Mouse (Mus musculus): Measurements from ENCODE around the gene Stum. TPM values are rescaled to one million over a fixed set of nuclear protein-coding genes. Genes with fewer than 3 reads are reported as not detected.

The Stum gene
- polyA plus RNA-seq, 1 experiment = 0.69 TPM

DNA sequence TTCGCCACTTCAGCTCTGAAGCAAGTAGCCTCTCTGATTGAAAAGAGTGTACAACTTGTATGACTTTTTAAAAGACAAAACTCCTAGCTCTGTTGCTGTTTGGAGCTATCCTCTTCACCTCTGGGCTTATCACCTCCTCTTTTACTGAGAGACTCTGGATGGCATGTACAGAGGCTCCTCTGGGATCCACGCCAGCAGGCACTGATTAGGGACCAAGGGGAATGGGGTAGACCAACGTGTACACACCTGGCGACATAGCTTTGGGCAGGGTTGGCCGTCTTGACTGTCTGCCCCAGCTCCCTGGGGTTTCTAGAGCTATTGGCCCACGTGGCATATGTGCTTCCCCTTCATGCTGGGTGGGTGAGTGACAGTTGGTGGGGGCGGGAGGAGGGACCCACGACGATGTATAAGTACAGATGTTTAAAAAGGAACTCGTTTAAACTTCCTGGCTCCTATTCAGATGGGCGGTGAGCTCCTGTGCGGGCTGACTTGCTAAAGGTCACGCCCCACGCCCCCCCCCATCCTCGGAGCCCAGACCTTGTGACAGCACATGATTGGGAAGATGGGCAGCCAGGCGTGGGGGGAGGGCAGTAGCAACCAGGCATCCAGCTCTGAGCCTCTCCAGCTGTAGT, 60.2 kb downstream of the Stum start:
- H3K4me3 ChIP-seq (ENCODE audit: insufficient read depth, low read depth, low read length) = no peak overlapping the region
- no peak for DNase-seq
- H3K36me3 ChIP-seq (ENCODE audit: control insufficient read depth, insufficient read depth, low read length) = no peaks in the 10 kb centered on the region
- H3K27ac ChIP-seq (ENCODE audit: insufficient read depth, low read depth, low read length) = no peak overlapping the region
- no peak for TF ChIP-seq CTCF (conservative IDR thresholded peaks at IDR 0.05; ENCODE audit: insufficient read depth, insufficient read length, low read depth, low read length)
- TF ChIP-seq POLR2A (IDR thresholded peaks at IDR 0.05; ENCODE audit: low read depth, low read length) = no peak
- H3K27me3 ChIP-seq (replicated peaks; ENCODE audit: control insufficient read depth, insufficient read depth, low read length) = no peaks in the 10 kb centered on the region
- H3K4me1 ChIP-seq (ENCODE audit: control insufficient read depth, insufficient read depth, low read length) = no peaks in the 10 kb centered on the region
- 52% methylated on average over 16 of the region's 16 CpGs for WGBS

GRCm38 (mm10) chr1:180422076-180422828, 61.1 kb downstream of the Stum start:
- WGBS = 40% methylated on average over 11 of the region's 11 CpGs
- H3K27ac ChIP-seq (ENCODE audit: insufficient read depth, low read depth, low read length) = no peak overlapping the region
- TF ChIP-seq CTCF (conservative IDR thresholded peaks at IDR 0.05; ENCODE audit: insufficient read depth, insufficient read length, low read depth, low read length) = peak; percentile 82
- TF ChIP-seq POLR2A (IDR thresholded peaks at IDR 0.05; ENCODE audit: low read depth, low read length) = no peak
- H3K27me3 ChIP-seq (replicated peaks; ENCODE audit: control insufficient read depth, insufficient read depth, low read length) = no peaks in the 10 kb centered on the region
- H3K4me3 ChIP-seq (ENCODE audit: insufficient read depth, low read depth, low read length) = no peak overlapping the region
- DNase-seq = peak; percentile 87
- no peaks in the 10 kb centered on the region for H3K36me3 ChIP-seq (ENCODE audit: control insufficient read depth, insufficient read depth, low read length)
- no peaks in the 10 kb centered on the region for H3K4me1 ChIP-seq (ENCODE audit: control insufficient read depth, insufficient read depth, low read length)

- Histone ChIP-seq H3K27ac (ENCODE audit: insufficient read depth, low read depth, low read length) (0 out of 2 replicates have a peak overlapping the region, but pooled peaks have one; percentile 19), H3K36me3 (ENCODE audit: control insufficient read depth, insufficient read depth, low read length) (no peaks in the 10 kb centered on the region), H3K27me3 (replicated peaks; ENCODE audit: control insufficient read depth, insufficient read depth, low read length) (no peaks in the 10 kb centered on the region), H3K4me3 (ENCODE audit: insufficient read depth, low read depth, low read length) (no peak overlapping the region), H3K4me1 (ENCODE audit: control insufficient read depth, insufficient read depth, low read length) (no peaks in the 10 kb centered on the region)
- no peak for TF ChIP-seq CTCF (conservative IDR thresholded peaks at IDR 0.05; ENCODE audit: insufficient read depth, insufficient read length, low read depth, low read length)
- no peak for TF ChIP-seq POLR2A (IDR thresholded peaks at IDR 0.05; ENCODE audit: low read depth, low read length)
- no peak for DNase-seq
- 61% methylated on average over 25 of the region's 25 CpGs for WGBS
Measured at GRCm38 (mm10) chr1:180421165-180421909, 62.0 kb downstream of the Stum start.

- TF ChIP-seq POLR2A (IDR thresholded peaks at IDR 0.05; ENCODE audit: low read depth, low read length) (no peak), CTCF (conservative IDR thresholded peaks at IDR 0.05; ENCODE audit: insufficient read depth, insufficient read length, low read depth, low read length) (no peak)
- H3K4me1 ChIP-seq (ENCODE audit: control insufficient read depth, insufficient read depth, low read length) = no peaks in the 10 kb centered on the region
- H3K27me3 ChIP-seq (replicated peaks; ENCODE audit: control insufficient read depth, insufficient read depth, low read length) = no peaks in the 10 kb centered on the region
- H3K36me3 ChIP-seq (ENCODE audit: control insufficient read depth, insufficient read depth, low read length) = no peaks in the 10 kb centered on the region
- DNase-seq = peak; percentile 77
- H3K4me3 ChIP-seq (ENCODE audit: insufficient read depth, low read depth, low read length) = no peak overlapping the region
- WGBS = 36% methylated on average over 8 of the region's 8 CpGs
- H3K27ac ChIP-seq (ENCODE audit: insufficient read depth, low read depth, low read length) = no peak overlapping the region
Measured at GRCm38 (mm10) chr1:180420496-180421164, 62.7 kb downstream of the Stum start.

DNA sequence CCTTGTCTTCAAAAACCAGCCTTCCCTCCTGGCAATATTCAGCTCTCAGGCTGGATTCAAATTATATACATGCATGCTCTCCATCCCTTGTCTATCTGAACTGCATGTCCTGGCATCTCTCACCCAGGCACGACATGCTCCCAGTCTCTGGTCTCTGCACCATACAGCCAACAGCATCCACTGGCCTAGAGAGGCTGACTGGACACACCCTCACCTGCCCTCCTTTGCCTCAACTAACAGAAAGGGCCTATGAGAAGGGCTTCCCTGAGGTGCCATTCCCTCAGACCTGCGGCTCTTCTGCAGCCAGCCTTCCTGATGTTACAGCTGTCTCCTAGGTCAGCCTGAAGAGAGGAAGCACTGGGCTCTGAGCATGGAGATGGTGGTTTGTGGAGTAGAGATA, 64.2 kb downstream of the Stum start:
- no peak for DNase-seq
- no peaks in the 10 kb centered on the region for H3K4me1 ChIP-seq (ENCODE audit: control insufficient read depth, insufficient read depth, low read length)
- TF ChIP-seq CTCF (conservative IDR thresholded peaks at IDR 0.05; ENCODE audit: insufficient read depth, insufficient read length, low read depth, low read length) (no peak), POLR2A (IDR thresholded peaks at IDR 0.05; ENCODE audit: low read depth, low read length) (no peak)
- no peaks in the 10 kb centered on the region; the same call in 1 of the 2 replicates for H3K36me3 ChIP-seq (ENCODE audit: control insufficient read depth, insufficient read depth, low read length)
- H3K27me3 ChIP-seq (replicated peaks; ENCODE audit: control insufficient read depth, insufficient read depth, low read length) = no peaks in the 10 kb centered on the region
- no peak overlapping the region for H3K27ac ChIP-seq (ENCODE audit: insufficient read depth, low read depth, low read length)
- no peak overlapping the region for H3K4me3 ChIP-seq (ENCODE audit: insufficient read depth, low read depth, low read length)
- 96% methylated on average over 2 of the region's 2 CpGs for WGBS

DNA sequence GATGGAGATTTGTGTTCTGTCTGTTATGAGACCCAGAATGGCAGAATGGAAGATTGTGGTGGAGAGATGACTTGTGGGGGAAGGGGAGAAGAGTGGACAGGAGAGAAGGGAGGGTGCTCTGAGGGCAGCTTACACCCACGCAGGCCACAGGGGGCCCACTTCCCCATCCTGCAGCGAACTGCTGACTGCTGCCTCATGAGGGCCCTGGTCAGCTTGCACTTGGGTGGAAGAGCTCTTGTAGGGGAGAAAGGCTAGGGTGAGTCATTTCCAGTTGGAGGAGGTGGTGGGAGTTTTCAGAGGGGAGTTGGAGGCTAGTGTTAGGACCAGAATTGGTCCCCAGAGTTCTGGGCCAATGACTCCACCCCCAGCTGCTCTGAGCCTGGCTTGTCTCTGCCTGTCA, 66.2 kb downstream of the Stum start:
- Histone ChIP-seq H3K36me3 (ENCODE audit: control insufficient read depth, insufficient read depth, low read length) (no peaks in the 10 kb centered on the region; the same call in 1 of the 2 replicates), H3K4me3 (ENCODE audit: insufficient read depth, low read depth, low read length) (no peak overlapping the region), H3K4me1 (ENCODE audit: control insufficient read depth, insufficient read depth, low read length) (no peaks in the 10 kb centered on the region), H3K27me3 (replicated peaks; ENCODE audit: control insufficient read depth, insufficient read depth, low read length) (no peaks in the 10 kb centered on the region), H3K27ac (ENCODE audit: insufficient read depth, low read depth, low read length) (no peak overlapping the region)
- WGBS = 43% methylated on average over 2 of the region's 2 CpGs
- TF ChIP-seq POLR2A (IDR thresholded peaks at IDR 0.05; ENCODE audit: low read depth, low read length) (no peak), CTCF (conservative IDR thresholded peaks at IDR 0.05; ENCODE audit: insufficient read depth, insufficient read length, low read depth, low read length) (no peak)
- no peak for DNase-seq

Data from kidney, adult 2 months (tissue).